Mouse (Mus musculus) spleen, adult 2 months (tissue): ENCODE measurements at regions not wholly inside any gene's neighbourhood (a gene's known extent, or its start where the extent isn't known, plus 50 kb on each side); places are given as distances from the start of the nearest gene placed in this dataset.

Experiments
- CTCF ChIP-seq: fragments of 200-500 bp; IDR thresholded peaks from 2 replicates; pipeline ENCODE4 v1.5.1; 2011; ENCODE audit warnings: mild to moderate bottlenecking, inconsistent platforms; ENCODE audit not compliant: insufficient read depth, insufficient read length, insufficient replicate concordance; ENCODE audit errors: extremely low read depth
- POLR2A ChIP-seq: fragments of 200-500 bp; IDR thresholded peaks from 2 replicates; pipeline ENCODE4 v1.6.1; 2011; ENCODE audit warnings: low read depth, low read length, inconsistent platforms

- TF ChIP-seq CTCF (no peak), POLR2A (no peak)
These were observed 303.6 kb downstream of the Arl4a start for GRCm38 (mm10) chr12:39734176-39734575.
